Mouse (Mus musculus): ENCODE measurements around the gene Rab19.
"Not testable (repeated sequence)": the region's sequence is repeated elsewhere in the genome, so short reads cannot be mapped to it uniquely, and the experiment has no call there.

Gene Rab19

GRCm38 (mm10) chr6:39381125-39381880 lies at the start of gene Rab19:
Rab19 (plus strand) TSS chr6:39381175.
- no peak for DNase-seq

- DNase-seq = no peak
Observed at GRCm38 (mm10) chr6:39331998-39332700, 48.8 kb upstream of the Rab19 start.

GRCm38 (mm10) chr6:39334224-39334623 lies 46.8 kb upstream of the Rab19 start:
- DNase-seq = no peak

GRCm38 (mm10) chr6:39334873-39335272 lies 46.1 kb upstream of the Rab19 start:
- DNase-seq = no peak

GRCm38 (mm10) chr6:39338359-39338758 lies 42.6 kb upstream of the Rab19 start:
- no peak for DNase-seq

- DNase-seq = no peak
Observed at GRCm38 (mm10) chr6:39341798-39342197, 39.2 kb upstream of the Rab19 start.

GRCm38 (mm10) chr6:39344020-39344419 lies 37.0 kb upstream of the Rab19 start:
- DNase-seq = peak; percentile 84

- DNase-seq = no peak
Observed at GRCm38 (mm10) chr6:39345430-39345829, 35.5 kb upstream of the Rab19 start.

GRCm38 (mm10) chr6:39346991-39347501 lies 33.9 kb upstream of the Rab19 start:
- DNase-seq = no peak

- DNase-seq = no peak
Observed at GRCm38 (mm10) chr6:39347880-39348814, 32.8 kb upstream of the Rab19 start.

- no peak for DNase-seq
Observed at GRCm38 (mm10) chr6:39348946-39349345, 32.0 kb upstream of the Rab19 start.

- not testable (repeated sequence) for DNase-seq
Observed at GRCm38 (mm10) chr6:39359207-39359606, 21.8 kb upstream of the Rab19 start.

GRCm38 (mm10) chr6:39362684-39363083 lies 18.3 kb upstream of the Rab19 start:
- DNase-seq = no peak

- no peak for DNase-seq
Observed at GRCm38 (mm10) chr6:39369631-39370030, 11.3 kb upstream of the Rab19 start.

- no peak for DNase-seq
Observed at GRCm38 (mm10) chr6:39372042-39372441, 8.9 kb upstream of the Rab19 start.

- no peak for DNase-seq
Observed at GRCm38 (mm10) chr6:39372727-39373126, 8.2 kb upstream of the Rab19 start.

- no peak for DNase-seq
Observed at GRCm38 (mm10) chr6:39373301-39373955, 7.5 kb upstream of the Rab19 start.

- DNase-seq = no peak
Observed at GRCm38 (mm10) chr6:39376775-39377174, 4.2 kb upstream of the Rab19 start.

GRCm38 (mm10) chr6:39377311-39377827 lies 3.6 kb upstream of the Rab19 start, which contains the start of gene Slc37a3:
Slc37a3 (minus strand) TSS chr6:39377675.
- DNase-seq = peak; percentile 83

GRCm38 (mm10) chr6:39378161-39378835 lies 2.7 kb upstream of the Rab19 start:
- not testable (repeated sequence) for DNase-seq

- DNase-seq = no peak
Observed at GRCm38 (mm10) chr6:39379224-39379623, 1.8 kb upstream of the Rab19 start.

All from right cerebral cortex, postnatal 4 days (tissue).